Mouse (Mus musculus) heart, adult 11 months (tissue): ENCODE measurements at regions not wholly inside any gene's neighbourhood (a gene's known extent, or its start where the extent isn't known, plus 50 kb on each side); places are given as distances from the start of the nearest gene placed in this dataset.
A peak's percentile ranks its signal among the peaks of the same experiment; 100 is the strongest.

ENCODE experiments used
- DNase-seq: peaks from one replicate; pipeline ENCODE4 v3.0.0; 2022

- DNase-seq, result peak; percentile 78
Measured at GRCm38 (mm10) chr6:97741427-97741826, 65.4 kb upstream of the Mitf start.

GRCm38 (mm10) chr6:97740851-97741201 lies 66.0 kb upstream of the Mitf start:
- peak; percentile 79 for DNase-seq

GRCm38 (mm10) chr6:97740107-97740850 lies 66.6 kb upstream of the Mitf start:
- peak; percentile 64 for DNase-seq

GRCm38 (mm10) chr6:97738846-97739245 lies 68.0 kb upstream of the Mitf start:
- DNase-seq, result peak; percentile 62

DNA sequence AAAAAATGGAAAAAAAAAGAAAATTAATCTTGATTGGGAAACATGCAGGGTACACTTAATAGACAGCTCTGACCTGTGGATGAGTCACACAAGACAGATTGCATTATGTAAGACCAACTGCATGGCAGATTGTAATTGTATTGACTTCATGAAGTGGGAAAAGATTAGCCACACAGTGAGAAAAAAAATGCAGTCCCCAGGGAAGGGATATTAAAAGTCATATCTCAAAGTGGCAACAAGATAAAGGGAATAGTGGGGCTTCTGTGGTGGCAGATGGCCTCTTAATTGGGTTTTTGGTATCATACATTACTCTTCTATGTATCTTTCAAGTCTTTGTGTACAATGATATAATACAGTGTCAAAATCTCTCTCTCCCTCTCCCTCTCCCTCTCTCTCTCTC lies 76.0 kb upstream of the Mitf start:
- no peak for DNase-seq

DNA sequence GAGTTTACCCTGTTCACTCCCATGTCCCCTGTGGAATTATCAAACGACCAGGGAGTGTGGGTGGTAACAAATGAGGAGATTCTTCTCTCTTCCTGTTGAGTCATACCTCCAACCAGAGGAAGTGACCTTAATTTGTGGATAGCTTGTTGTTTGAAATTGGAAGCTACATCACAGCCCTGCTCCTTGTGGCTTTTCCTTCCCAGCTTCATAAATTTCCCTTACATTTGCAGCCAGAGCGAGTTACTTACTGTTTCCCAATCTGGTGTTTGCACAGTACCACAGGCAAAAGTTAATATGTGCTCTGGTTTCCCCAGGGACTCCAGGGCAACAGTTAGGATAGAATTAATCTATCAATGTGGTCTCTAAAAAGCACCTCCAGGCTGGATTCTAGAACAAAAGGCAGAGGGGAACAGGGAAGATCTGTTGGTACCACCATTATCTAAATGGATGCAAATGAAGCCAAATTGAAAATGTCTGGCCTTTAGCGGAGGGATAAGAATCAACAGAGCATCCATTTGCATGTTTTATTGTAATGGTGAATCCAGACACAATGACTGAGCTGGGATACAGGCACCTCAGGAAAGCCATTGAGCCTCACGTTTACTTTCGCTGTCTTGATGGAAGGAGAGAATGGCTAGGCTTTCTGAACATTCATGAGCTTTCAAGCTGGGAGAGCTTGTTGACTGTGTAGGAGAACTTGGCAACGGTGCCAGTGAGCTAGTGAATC lies 88.5 kb upstream of the Mitf start:
- DNase-seq, result peak; percentile 35

GRCm38 (mm10) chr6:97707401-97707800 lies 90.1 kb upstream of the Frmd4b start:
- no peak for DNase-seq

DNA sequence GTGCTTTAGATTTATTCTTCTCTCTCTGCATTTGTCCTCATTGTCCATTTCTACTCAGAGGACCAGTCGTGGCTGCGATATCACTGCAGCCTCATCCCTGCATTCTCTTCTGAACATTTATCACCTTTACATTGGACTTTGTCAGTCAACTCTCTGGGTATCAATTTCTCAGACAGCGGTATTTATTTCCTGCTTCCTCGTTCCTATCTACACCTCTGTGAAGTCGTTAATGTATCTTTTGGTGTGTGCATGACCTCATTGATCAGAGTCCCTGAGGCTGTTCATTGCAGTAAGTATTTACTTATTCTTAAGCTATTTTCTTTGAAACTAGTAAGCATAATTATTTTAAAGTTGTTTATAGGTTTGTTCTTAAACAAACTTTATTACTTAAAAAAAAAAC lies 87.0 kb upstream of the Frmd4b start:
- DNase-seq, result peak; percentile 4

- DNase-seq, result peak; percentile 23
Measured at GRCm38 (mm10) chr6:97699752-97700098, 82.4 kb upstream of the Frmd4b start.

DNA sequence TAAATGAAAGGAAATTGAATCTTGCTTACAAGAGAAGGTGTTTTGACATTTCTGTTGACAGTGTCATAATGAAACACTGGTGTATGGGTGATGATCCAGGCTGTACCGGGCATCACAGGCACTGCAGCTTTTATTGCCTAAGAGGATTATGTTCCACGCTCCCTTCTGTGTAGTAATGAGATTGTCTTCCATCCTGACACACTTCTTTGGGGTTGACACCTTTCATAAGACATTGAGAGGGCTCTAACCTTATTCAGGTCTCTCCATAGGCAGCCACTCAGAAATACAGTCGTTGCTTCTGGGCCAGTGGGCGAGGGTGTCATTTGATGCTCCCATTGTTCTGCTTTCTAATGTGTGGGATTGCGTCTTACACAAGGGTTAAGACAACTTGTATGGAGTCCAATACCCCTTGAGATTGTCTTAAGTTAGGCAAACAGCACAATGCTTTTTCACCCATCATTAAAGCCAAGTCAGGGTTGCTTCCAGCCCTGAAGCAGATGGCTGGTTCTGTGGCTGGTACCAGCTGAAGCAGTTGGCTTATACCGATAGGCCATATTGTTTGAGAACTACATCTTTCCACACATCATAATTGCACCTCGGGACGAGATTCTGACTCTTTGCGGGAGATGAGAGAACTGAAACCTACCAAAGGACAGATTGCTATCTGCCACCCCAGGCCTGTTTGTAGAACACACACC lies 81.9 kb upstream of the Frmd4b start:
- peak; percentile 15 for DNase-seq

- peak; percentile 44 for DNase-seq
Measured at GRCm38 (mm10) chr6:97693281-97693680, 75.9 kb upstream of the Frmd4b start.

DNA sequence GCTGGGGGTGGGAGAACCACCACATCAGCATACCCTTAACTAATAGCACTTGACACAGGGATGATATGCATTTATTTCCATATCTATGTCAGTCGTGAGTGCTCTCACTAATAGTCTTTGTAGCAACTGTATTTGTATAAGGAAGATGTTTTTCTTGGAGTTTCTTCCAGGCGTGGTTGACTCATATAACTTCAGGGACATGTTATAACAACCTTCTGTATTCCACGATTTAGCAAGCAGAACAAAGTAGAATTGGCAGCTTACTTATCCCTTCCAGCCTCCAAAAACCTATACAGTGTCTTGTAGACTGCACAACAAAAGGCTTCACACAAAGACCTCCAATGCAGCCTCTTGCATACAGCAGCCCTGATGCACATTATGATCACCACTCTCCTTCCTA lies 73.8 kb upstream of the Frmd4b start:
- DNase-seq, result peak; percentile 36

DNA sequence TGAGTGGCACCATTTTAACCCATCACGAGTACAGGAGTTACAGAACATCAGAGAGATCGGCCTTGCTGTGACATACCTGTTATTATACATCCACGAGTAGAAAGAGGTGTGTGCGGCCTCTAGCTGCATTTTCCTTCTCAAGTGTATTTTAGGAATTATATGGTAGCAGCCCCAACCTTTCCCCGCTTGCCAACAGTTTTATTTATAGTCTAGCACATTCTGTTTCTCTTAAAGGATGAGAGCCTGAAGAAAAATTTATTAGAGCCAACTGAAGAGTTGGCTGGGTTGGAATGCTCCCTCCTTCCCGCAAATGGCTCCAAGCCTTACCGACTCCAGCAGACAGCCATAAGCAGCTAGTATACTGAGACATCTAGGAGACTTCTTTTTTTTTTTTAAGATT lies 67.0 kb upstream of the Frmd4b start:
- DNase-seq, result no peak

- DNase-seq, result no peak
Measured at GRCm38 (mm10) chr6:97682213-97682612, 64.9 kb upstream of the Frmd4b start.

DNA sequence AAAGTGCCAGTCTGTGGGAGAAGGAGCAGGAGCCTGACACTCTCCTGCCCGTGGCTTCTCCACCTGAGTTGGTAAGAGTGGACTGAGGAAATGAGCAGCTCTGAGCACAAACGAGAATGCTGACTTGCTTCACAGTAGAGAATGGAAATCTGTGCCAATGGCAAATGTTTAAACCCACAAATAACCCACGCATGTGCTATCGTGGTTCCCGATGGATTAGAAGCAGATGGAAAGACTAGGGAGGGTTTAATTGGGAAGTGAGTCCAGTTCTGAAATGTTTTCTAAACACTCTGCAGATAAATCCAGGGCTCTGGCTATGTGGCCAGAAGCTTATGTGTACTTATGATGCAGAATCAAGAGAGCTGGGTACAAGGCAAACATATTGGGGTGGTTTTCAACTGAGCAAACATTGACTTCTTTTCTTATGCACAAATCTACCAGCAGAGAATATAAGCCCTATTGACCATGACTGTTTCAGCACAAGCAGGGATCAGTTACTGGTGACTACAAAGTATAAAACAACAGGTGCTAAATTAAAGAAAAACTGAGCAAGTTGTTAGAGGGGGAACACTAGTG lies 57.9 kb upstream of the Frmd4b start:
- DNase-seq, result no peak

- no peak for DNase-seq
Measured at GRCm38 (mm10) chr6:97666818-97667629, 49.7 kb upstream of the Frmd4b start.
